Mouse (Mus musculus): Measurements from ENCODE around the gene Dab2ip.

Dab2ip gene

DNA sequence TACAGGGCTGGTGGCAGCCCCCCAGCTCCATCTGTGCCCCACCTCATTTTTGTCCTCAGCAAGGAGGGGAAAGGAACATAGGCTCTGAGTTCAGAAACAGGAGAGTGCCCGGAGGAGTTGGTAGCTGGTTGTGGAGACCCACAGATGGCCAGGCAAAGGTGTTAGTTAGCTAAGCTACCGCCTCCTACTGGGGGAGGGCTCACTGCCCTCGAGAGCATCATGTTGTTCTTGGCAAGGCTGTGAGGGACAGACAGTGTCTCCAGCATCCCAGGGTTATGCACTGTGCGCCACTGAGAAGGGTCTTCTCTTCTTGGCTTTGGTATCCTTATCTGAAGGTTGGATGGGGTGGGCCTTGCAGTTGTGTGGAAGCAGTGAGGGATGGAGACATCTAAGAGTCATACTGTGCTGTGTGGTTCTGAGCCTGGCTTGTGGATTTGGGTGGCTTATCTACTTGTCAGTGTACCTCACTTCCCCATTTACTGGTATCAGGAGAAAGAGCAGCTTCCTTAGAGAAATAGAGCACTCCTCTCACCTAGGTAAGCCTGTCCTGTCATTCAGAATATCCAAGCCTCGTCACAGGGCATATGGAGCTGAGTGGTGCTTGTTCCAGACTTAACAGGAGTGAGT, 66.4 kb downstream of the Dab2ip start:
- DNase-seq, result no peak

DNA sequence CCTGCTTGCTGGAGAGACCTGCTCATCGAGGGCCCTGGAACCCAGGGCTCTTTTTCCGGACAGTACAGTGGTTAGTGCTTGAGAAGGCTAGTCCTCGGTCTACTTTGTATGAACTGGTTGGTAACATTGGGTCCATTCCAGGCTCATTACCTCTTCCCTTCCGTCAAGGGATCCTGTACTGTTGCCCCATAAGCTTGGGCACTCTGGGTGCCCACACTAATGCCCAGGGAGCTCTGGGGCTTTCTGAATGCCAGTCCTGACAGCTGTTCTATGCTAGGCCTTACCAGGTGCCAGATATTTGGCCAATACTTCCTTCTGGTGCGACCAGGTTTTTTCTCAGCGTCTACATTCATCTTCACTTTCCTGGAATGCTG, 66.9 kb downstream of the Dab2ip start:
- no peak for DNase-seq

GRCm38 (mm10) chr2:35625526-35625925, 67.5 kb downstream of the Dab2ip start:
- DNase-seq, result no peak

DNA sequence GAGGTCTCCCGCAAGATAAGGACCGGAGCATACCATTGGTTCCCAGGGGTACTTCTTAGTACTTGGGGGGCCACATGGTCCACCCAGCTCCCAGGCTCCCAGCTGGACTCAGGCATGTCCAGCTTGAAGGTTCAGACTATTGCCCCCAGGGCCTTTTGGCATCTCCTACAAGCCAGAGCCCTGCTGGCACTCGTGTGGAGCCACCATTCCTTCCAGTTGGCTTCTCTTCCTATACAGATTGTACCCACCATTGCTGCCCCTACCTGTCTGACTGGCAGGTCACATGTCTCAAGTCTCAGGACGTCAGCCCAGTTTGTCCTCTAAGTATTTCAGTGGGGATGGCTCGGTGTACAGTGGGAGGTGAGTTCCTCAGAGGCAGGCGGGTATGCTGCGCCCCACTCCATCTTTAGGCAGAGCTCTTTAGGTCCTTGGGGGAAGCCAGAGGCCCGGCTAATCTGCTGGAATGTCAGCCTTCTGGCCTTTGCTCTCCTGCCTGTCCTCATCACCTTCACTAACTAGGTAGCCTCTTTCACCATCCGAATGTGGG, 68.2 kb downstream of the Dab2ip start:
- no peak for DNase-seq

- DNase-seq, result no peak
Measured at GRCm38 (mm10) chr2:35627298-35627898, 69.3 kb downstream of the Dab2ip start.

- DNase-seq, result no peak
Measured at GRCm38 (mm10) chr2:35628052-35628451, 70.0 kb downstream of the Dab2ip start.

- no peak for DNase-seq
Measured at GRCm38 (mm10) chr2:35628656-35629055, 70.6 kb downstream of the Dab2ip start.

- no peak for DNase-seq
Measured at GRCm38 (mm10) chr2:35629126-35629525, 71.1 kb downstream of the Dab2ip start.

- no peak for DNase-seq
Measured at GRCm38 (mm10) chr2:35633392-35633791, 75.3 kb downstream of the Dab2ip start.

DNA sequence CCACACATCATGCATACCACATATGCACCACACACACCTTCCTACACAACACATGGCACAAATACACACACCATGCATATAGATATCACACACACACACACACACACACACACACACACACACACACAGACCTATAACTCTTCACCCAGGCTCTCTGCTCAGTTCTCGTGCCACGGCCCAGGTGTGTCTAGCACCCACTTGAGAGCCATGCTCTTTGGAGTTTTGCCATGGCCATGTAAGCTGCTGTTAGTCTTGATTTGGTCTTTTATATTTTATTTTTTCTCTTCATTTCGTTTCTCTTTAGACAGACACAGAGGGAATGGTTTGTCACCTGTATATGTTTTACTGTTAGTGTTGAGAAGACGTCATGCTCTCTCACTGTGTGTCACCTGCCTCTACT, 76.9 kb downstream of the Dab2ip start:
- DNase-seq, result no peak

DNA sequence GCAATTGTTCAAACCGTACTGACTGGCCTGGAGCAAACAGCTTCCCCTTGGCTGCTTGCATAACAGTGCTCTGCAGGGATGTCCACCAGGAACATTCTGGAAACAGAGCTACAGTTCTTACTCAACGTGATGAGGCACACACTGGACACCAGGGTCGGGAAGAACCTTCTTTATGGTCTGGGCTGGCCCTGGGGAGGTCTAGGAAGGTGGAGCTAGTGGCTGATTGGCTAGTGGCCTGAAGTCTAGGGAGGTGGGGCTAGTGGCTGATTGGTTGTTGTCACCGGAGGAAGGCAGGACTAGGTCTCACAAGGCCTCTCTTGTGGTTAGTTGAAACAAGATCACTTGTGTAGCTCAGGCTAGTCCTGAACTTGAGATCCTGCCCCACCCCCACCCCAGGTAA, 77.5 kb downstream of the Dab2ip start:
- no peak for DNase-seq

- DNase-seq, result peak; percentile 44
Measured at GRCm38 (mm10) chr2:35637880-35638535, 79.9 kb downstream of the Dab2ip start.

GRCm38 (mm10) chr2:35639799-35640198, 81.7 kb downstream of the Dab2ip start:
- DNase-seq, result no peak

DNA sequence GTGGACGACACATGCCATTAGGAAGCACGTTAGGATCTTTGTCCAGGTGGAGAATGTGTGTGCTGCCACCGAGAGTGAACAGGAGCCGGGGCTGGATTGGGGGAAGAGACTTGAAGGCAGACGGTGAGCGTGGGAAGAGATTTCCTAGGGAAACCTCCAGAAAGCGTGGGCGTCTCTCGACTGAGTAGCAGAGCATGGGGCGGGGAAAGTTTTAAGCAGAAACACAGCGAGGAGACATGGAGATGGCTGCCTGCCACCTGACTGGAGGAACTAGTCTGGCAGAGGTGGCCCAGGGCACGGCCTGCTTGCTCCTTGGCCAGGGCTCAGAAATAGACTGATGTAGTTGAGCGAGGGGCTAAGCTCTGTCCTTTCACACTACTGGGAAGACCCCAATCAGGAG, 82.5 kb downstream of the Dab2ip start:
- peak; percentile 91 for DNase-seq

DNA sequence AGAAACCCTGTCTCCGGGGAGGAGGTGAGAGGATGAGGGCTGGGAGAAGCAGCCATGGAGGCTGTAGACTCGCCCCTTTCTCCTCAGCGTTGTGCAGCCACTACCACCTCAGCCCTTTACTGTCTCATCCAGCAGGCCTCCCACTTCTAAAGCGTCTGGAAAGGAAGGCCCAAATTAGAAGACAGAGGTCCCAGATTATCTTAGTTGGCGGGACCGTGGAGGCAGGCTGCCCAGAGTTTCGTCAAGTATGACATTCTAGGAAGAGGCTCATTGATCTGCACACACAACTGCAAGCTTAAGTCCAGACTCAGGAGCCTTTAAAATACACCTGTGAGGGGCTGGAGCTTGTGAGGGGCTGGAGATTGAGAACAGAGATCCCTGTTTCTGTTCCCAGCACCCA, 84.2 kb downstream of the Dab2ip start:
- DNase-seq, result no peak

DNA sequence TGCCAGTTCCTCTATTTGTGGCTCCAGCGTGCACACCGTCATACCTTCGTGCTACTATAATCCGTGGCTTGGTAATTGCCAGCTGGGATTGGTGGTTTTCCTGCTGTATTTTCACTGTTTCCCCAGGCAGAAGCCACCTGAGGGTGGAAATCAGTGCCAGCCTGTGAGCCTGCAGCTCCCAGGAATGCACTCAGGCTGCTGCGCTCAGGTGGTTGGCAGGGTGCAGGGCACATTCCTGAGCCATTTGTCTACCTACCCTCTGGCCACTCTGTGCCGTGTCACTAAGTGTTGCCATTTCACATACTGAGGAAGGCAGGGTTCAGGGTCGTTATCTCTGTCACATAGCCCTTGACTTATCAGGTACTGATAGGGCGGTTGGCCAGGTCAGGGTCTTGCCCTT, 88.5 kb downstream of the Dab2ip start:
- no peak for DNase-seq

GRCm38 (mm10) chr2:35649708-35650107, 91.6 kb downstream of the Dab2ip start:
- peak; percentile 73 for DNase-seq

DNA sequence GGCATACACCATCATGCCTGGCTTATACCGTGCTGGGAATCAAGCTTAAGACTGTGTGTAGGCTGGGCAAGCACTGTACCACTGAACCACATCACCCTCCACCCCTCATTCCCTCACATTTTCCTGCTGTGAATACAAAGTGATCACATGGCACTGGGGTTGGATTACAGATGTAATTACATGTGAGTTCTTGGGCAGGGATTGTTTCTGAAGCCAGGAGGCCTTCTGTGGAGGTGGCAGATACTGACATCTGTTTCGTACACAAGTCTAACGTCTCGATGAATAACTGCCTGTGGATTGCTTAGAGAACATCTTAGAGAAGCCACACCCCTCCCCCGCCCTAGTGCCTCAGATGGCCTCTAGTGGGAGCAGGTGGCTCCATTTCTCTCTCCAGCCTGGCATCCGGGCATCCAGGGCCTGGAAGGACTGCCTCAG, 93.2 kb downstream of the Dab2ip start:
- peak; percentile 60 for DNase-seq

DNA sequence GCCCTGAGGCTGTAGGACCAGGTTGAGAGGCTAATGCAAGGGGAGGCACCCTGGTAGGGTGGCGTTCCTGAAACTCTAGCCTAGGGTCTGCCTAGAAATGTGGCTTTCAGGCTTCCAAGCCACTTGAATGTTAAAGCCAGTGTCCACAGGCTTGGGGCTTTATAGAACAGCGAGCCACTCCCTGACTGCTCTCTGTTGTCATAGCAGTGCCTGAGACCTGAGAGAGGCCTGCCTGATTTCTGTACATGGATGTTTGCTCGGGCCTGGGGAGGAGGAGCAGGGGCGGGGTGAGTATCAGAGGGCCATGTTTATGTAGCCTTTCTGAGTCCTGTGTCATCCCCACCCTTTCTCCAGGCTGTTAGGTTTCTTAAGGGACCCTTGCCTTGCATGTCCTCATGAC, 94.9 kb downstream of the Dab2ip start:
- no peak for DNase-seq

GRCm38 (mm10) chr2:35654795-35655194, 96.7 kb downstream of the Dab2ip start:
- no peak for DNase-seq

- no peak for DNase-seq
Measured at GRCm38 (mm10) chr2:35655996-35656395, 97.9 kb downstream of the Dab2ip start.

DNA sequence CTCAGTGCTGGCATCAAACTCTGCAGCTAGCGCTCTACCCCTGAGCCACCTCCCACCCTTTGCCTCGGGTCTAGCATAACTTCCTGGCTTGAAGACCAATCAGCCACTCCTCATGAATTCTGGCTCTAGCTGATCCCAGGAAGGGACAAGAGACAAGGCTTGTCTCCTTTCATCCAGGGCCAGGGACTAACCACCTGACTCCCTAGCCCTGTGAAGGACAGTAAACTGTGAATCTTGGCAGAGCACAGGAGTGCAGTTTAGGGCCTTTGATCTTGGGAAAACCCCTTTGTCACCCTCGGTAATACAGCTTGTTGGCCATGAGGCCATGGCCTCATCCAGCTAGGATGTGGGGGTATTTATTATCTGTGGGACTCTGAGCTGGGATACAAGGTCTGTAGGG, 100.2 kb downstream of the Dab2ip start:
- no peak for DNase-seq

- no peak for DNase-seq
Measured at GRCm38 (mm10) chr2:35659578-35660194, 101.6 kb downstream of the Dab2ip start.

- peak; percentile 68 for DNase-seq
Measured at GRCm38 (mm10) chr2:35660953-35661374, 102.9 kb downstream of the Dab2ip start.
